Mouse (Mus musculus) liver, adult 2 months (tissue): ENCODE results near the gene Cdk4.

Experiments used
- CTCF ChIP-seq: fragments of 200-500 bp; IDR thresholded peaks from 2 replicates; pipeline ENCODE4 v1.5.1; 2011; ENCODE audit warnings: low read depth, low read length, control low read depth
- POLR2A ChIP-seq: fragments of 200-500 bp; IDR thresholded peaks from 2 replicates; pipeline ENCODE4 v1.6.1; 2011; ENCODE audit warnings: low read length, control low read depth; ENCODE audit not compliant: insufficient read depth; ENCODE audit errors: extremely low read depth

- TF ChIP-seq CTCF (no peak), POLR2A (no peak)
These were observed 12.3 kb downstream of the Cdk4 start for GRCm38 (mm10) chr10:127075651-127076050.
